Mouse (Mus musculus) forebrain, embryonic 11.5 days (tissue): Measurements from ENCODE around the gene Aip. TPM values are rescaled to one million over a fixed set of nuclear protein-coding genes. Genes with fewer than 3 reads are reported as not detected.

ENCODE experiments used
- ATAC-seq: fragments of 200-750 bp; cut with Nextera tagmentation; replicated peaks from 2 replicates; pipeline ENCODE4 v1.8.0; 2017; ENCODE audit warnings: moderate TSS enrichment; ENCODE audit not compliant: low FRiP score
- DNase-seq: peaks from one replicate; pipeline ENCODE4 v3.0.0-alpha.2; 2017; ENCODE audit warnings: low spot score
- H3K27ac ChIP-seq: fragments of 300-500 bp; sonication (generic); 2 replicates; pipeline ENCODE4 v1.5.1; 2014; ENCODE audit warnings: low read depth, low read length
- H3K27me3 ChIP-seq: fragments of 300-500 bp; sonication (generic); 2 replicates; pipeline ENCODE4 v1.6.1; 2014; ENCODE audit warnings: mild to moderate bottlenecking, low read length, mixed read lengths; ENCODE audit not compliant: control insufficient read depth, insufficient read depth
- H3K36me3 ChIP-seq: fragments of 300-500 bp; sonication (generic); 2 replicates; pipeline ENCODE4 v1.6.1; 2014; ENCODE audit warnings: mild to moderate bottlenecking, low read length, moderate library complexity, mixed read lengths; ENCODE audit not compliant: control insufficient read depth, insufficient read depth
- H3K4me1 ChIP-seq: fragments of 300-500 bp; sonication (generic); replicated peaks from 2 replicates; pipeline ENCODE4 v1.6.1; 2014; ENCODE audit warnings: low read length, mixed read lengths; ENCODE audit not compliant: control insufficient read depth, insufficient read depth
- H3K4me2 ChIP-seq: fragments of 300-500 bp; sonication (generic); 2 replicates; pipeline ENCODE4 v1.6.1; 2014; ENCODE audit warnings: low read depth, mild to moderate bottlenecking, low read length, moderate library complexity, mixed read lengths; ENCODE audit not compliant: severe bottlenecking
- H3K4me3 ChIP-seq: fragments of 300-500 bp; sonication (generic); 2 replicates; pipeline ENCODE4 v1.5.1; 2014; ENCODE audit warnings: low read depth, low read length
- H3K9ac ChIP-seq: fragments of 300-500 bp; sonication (generic); 2 replicates; pipeline ENCODE4 v1.6.1; 2014; ENCODE audit warnings: low read length
- H3K9me3 ChIP-seq: fragments of 300-500 bp; sonication (generic); 2 replicates; pipeline ENCODE4 v1.6.1; 2016; ENCODE audit warnings: low read length, mixed read lengths; ENCODE audit not compliant: control insufficient read depth
- WGBS: fragments of 180-500 bp; shearing (Covaris S2); extraction: QIAGEN DNeasy Blood & Tissue Kit; methylation state at CpG from one replicate; pipeline ENCODE4 v1.1.7; 2014; 5-methylcytosine and 5-hydroxymethylcytosine counted together
- polyA plus RNA-seq: library from polyadenylated mRNA; unstranded; fragments of >200 nt; fragmentation: Nextera tagmentation; extraction: Ambion mirVana; gene quantifications from 2 replicates; pipeline ENCODE4 v1.2.1, GENCODE M21; 2014

Gene Aip
- polyA plus RNA-seq, 1 experiment from 2014 or later = 52.3 TPM

DNA sequence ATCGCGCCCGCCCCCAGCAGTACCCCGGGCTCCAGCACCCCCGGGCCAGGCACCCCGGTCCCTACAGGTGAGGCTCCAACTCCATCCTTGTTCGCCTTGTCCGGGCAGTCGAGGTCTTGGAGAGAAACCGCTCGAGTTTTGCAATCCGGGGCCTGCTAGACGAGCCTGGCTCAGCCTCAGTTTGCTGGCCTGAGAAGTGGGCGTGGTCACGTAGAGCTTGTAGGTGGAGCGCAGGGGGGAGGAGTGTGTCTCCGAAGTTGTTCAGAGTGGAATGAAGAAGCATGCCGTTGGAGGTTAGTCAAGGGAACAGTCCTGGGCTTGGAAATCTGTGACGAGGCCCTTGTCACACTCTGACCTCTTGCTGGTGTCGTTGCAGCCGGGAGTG is 28.2 kb downstream of the Aip start:
- H3K9me3 ChIP-seq = no peaks in the 10 kb centered on the region
- ATAC-seq (no peak), DNase-seq (no peak)
- no peaks in the 10 kb centered on the region for H3K36me3 ChIP-seq
- peak overlapping the region; percentile 61; the same call in 1 of the 2 replicates for H3K9ac ChIP-seq
- H3K4me1 ChIP-seq = peaks cover 24% of the 10 kb centered on the region
- H3K4me3 ChIP-seq = peak overlapping the region; percentile 53
- peaks cover 9% of the 10 kb centered on the region; the same call in 1 of the 2 replicates for H3K27me3 ChIP-seq
- peak overlapping the region; percentile 59 for H3K4me2 ChIP-seq
- H3K27ac ChIP-seq = peak overlapping the region; percentile 71
- whole genome bisulfite sequencing = under 1% methylated on average over 21 of the region's 21 CpGs

DNA sequence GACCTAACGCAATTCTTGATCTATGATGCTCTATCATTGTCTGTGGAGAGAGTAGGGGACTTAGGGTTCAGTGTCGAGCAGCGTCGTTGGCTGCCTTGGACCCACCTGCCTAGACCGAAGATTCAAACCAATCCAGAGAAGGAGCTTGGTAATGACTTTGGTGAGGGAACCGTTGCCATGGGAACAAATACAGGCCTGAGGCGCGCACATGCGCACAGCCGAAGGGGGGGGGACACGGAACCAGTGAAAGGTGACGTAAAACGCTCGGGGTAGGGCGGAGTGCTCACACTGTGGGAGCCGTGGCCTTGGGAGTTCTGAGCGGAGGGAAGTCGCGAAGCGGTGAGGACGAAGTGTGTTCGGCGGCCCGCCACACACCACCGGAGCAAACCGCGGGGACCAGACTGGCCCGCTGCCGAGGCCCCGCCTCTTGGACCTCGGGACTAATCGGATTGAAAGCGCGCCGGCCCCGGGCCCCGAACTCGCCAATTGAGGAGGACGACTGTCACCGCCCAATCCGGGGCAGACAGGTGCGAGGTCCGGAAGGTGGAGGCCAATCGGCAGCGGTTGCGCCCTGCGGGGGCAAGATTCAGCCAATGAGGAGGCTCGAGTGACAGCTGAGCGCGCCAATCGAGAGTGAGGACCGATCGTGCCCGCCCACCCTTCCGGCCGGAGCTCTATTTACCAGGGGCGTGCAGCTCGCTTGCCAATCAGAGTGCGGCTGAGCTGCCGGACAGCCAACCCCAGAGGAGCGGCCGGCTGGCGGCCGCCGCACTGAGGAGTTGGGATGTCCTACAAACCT is 28.8 kb downstream of the Aip start, which contains the start of gene Cdk2ap2:
Gene Cdk2ap2, plus strand, starts transcription at position 541 of the 799 bp plus-strand sequence.
- Histone ChIP-seq H3K36me3 (no peaks in the 10 kb centered on the region), H3K4me2 (peak within 1 kb of the TSS; percentile 59), H3K9me3 (no peaks in the 10 kb centered on the region), H3K27ac (peak within 1 kb of the TSS; percentile 75), H3K9ac (peak within 1 kb of the TSS; percentile 62), H3K4me1 (peaks cover 24% of the 10 kb centered on the region), H3K4me3 (peak within 1 kb of the TSS; percentile 53), H3K27me3 (peaks cover 9% of the 10 kb centered on the region; the same call in 1 of the 2 replicates)
- peak; percentile 93 for ATAC-seq
- peak; percentile 100 for DNase-seq
- under 1% methylated on average over 65 of the region's 65 CpGs for WGBS

DNA sequence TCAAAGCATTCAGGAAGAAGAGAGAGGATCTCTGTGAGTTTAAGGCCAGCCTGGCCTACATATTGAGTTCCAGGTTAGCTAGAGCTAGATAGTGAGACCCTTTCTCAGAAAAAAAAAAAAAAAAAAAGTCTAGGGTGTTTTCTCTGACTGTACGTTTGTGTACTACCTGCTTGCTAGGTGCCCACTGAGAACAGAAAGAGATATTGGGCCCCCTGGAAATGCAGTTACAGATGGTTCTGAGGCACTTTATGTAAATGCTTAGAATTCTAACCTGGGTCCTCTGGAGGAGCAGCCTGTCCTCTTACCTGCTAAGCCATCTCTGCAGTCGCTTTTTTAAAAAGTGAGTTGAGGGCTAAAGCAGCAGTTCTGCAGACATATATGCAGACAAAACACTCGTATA is 29.9 kb downstream of the Aip start:
- no peak overlapping the region for H3K9ac ChIP-seq
- H3K4me2 ChIP-seq = no peak overlapping the region
- 60% methylated on average over 3 of the region's 3 CpGs for WGBS
- no peak for ATAC-seq
- no peaks in the 10 kb centered on the region for H3K9me3 ChIP-seq
- no peak for DNase-seq
- H3K4me1 ChIP-seq = peaks cover 17% of the 10 kb centered on the region
- no peak overlapping the region for H3K27ac ChIP-seq
- H3K27me3 ChIP-seq = peaks cover 7% of the 10 kb centered on the region; the same call in 1 of the 2 replicates
- no peaks in the 10 kb centered on the region for H3K36me3 ChIP-seq
- H3K4me3 ChIP-seq = no peak overlapping the region

DNA sequence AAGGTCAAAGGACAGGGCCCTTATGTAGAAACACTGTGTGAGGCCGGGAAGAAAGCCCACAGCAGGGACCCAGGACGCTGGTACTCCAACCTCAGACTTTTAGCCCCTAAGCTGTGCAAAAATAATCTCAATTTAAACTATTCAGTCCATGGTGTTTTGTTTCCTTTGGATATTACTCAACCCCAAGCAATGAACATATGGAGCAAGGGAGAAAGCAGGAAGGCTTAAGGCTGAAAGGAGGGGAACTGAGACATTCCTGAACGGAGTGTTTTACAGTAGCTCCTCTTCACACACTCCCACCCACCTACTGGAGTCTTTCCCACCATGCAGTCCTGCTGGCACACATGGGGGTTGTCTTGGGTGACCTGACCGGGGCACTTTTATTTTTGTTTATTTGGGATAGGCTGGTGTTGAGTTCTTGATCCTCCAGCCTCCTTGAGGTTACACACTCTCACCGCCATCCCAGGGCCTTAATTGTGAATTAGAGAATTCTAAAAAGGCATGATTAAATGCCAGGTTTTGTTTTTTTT is 30.8 kb downstream of the Aip start:
- H3K4me2 ChIP-seq = no peak overlapping the region
- H3K36me3 ChIP-seq = no peaks in the 10 kb centered on the region
- no peak overlapping the region for H3K4me3 ChIP-seq
- no peak overlapping the region for H3K27ac ChIP-seq
- H3K27me3 ChIP-seq = no peaks in the 10 kb centered on the region
- no peak overlapping the region for H3K9ac ChIP-seq
- no peak for DNase-seq
- ATAC-seq = no peak
- H3K9me3 ChIP-seq = no peaks in the 10 kb centered on the region
- 84% methylated on average over 5 of the region's 5 CpGs for WGBS
- H3K4me1 ChIP-seq = peaks cover 8% of the 10 kb centered on the region; the same call in 1 of the 2 replicates

DNA sequence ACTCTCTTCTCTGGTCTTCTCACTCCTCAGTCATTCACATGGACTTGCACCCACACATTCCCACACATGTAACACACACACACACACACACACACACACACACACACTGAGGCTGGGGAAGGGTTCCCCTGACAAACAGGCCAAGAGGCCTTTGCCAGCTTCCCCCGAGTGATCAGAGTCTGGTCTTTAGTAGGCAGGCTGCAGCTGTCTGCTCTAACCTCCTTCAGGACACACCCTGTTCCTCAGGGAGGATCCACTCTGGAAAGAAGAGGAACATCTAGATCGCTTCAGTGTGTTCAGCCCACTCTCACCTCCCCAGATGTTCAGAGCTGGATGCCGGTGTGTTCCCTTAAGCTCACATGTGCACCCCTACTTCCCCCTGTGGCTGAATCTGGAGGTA is 31.3 kb downstream of the Aip start:
- Histone ChIP-seq H3K36me3 (no peaks in the 10 kb centered on the region), H3K4me3 (no peak overlapping the region), H3K27ac (no peak overlapping the region), H3K27me3 (no peaks in the 10 kb centered on the region), H3K9me3 (no peaks in the 10 kb centered on the region), H3K4me2 (no peak overlapping the region), H3K9ac (no peak overlapping the region), H3K4me1 (peaks cover 7% of the 10 kb centered on the region; the same call in 1 of the 2 replicates)
- ATAC-seq (no peak), DNase-seq (no peak)
- WGBS = 88% methylated on average over 3 of the region's 3 CpGs

DNA sequence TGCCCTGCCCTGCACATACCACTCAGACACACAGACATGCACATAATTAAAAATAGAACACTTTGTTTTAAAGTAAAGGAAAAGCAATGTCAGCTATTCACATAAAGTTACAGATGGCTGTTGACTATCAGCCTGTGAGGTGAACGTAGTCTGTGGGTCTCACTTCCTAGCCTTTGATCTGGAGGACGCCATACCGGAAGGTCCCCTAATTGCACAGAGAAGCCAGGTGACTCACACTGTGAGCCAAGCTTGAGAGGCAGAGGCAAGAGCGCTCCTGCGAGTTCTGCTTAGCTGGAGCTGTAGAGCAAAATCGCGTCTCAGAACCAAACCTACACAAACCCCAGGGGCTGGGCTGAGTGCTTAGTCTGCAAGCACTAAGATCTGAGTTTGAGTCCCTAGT is 31.9 kb downstream of the Aip start:
- H3K4me3 ChIP-seq = no peak overlapping the region
- no peak for DNase-seq
- H3K36me3 ChIP-seq = no peaks in the 10 kb centered on the region
- ATAC-seq = no peak
- no peaks in the 10 kb centered on the region for H3K27me3 ChIP-seq
- H3K4me1 ChIP-seq = peaks cover 5% of the 10 kb centered on the region; the same call in 1 of the 2 replicates
- no peak overlapping the region for H3K4me2 ChIP-seq
- no peaks in the 10 kb centered on the region for H3K9me3 ChIP-seq
- WGBS = 81% methylated on average over 7 of the region's 7 CpGs
- H3K9ac ChIP-seq = no peak overlapping the region
- H3K27ac ChIP-seq = no peak overlapping the region

DNA sequence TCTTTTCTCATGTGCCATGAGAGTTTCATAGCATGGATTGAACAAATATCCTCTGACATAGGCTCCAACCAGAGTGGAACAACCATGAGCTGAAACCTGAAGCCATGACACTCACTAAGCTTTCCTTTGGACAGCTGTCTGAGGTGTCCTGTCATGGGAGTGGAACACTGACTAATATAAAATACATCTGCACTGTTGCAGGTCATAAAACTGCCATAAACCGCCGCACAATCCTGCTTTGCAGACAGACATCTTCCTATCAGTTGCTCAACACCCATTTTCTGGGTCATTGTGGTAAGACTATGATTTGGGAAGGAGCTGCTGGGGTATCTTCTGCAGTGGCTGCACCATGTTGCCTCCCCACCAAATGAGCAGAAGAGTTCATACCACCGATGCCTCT is 32.9 kb downstream of the Aip start:
- DNase-seq (no peak), ATAC-seq (no peak)
- Histone ChIP-seq H3K27ac (no peak overlapping the region), H3K9me3 (no peaks in the 10 kb centered on the region), H3K4me2 (no peak overlapping the region), H3K9ac (no peak overlapping the region), H3K4me3 (no peak overlapping the region), H3K27me3 (no peaks in the 10 kb centered on the region), H3K4me1 (peaks cover 2% of the 10 kb centered on the region; the same call in 1 of the 2 replicates), H3K36me3 (no peaks in the 10 kb centered on the region)
- 88% methylated on average over 3 of the region's 3 CpGs for WGBS

DNA sequence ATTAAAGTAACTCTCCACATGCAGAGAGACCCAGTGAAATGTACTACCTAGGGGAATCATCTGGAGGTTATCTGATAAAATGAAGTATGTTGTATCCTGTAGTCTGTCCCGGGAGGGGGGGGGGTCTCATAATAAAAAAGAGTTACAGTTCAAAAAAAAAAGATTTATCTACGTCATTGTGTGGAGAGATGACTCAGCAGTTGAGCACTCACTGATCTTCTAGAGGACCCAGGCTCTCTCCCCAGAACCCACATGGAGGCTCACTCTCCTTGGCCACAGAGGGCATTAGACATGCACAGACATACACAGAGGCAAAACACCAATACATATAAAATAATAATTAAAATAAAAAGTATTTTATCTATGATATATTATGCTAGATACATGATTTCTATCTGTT is 34.3 kb downstream of the Aip start:
- Histone ChIP-seq H3K4me3 (no peak overlapping the region), H3K4me1 (no peaks in the 10 kb centered on the region; the same call in 1 of the 2 replicates), H3K27ac (no peak overlapping the region), H3K36me3 (no peaks in the 10 kb centered on the region), H3K4me2 (no peak overlapping the region), H3K9ac (no peak overlapping the region), H3K27me3 (no peaks in the 10 kb centered on the region), H3K9me3 (no peaks in the 10 kb centered on the region)
- 68% methylated on average over 2 of the region's 2 CpGs for WGBS
- ATAC-seq = no peak
- DNase-seq = no peak
